Mouse (Mus musculus): Measurements from ENCODE around the gene Macrod1.
A peak's percentile ranks its signal among the peaks of the same experiment; 100 is the strongest.

Gene Macrod1

GRCm38 (mm10) chr19:7176041-7176696 lies 119.6 kb downstream of the Macrod1 start:
- peak; percentile 43 for DNase-seq

DNA sequence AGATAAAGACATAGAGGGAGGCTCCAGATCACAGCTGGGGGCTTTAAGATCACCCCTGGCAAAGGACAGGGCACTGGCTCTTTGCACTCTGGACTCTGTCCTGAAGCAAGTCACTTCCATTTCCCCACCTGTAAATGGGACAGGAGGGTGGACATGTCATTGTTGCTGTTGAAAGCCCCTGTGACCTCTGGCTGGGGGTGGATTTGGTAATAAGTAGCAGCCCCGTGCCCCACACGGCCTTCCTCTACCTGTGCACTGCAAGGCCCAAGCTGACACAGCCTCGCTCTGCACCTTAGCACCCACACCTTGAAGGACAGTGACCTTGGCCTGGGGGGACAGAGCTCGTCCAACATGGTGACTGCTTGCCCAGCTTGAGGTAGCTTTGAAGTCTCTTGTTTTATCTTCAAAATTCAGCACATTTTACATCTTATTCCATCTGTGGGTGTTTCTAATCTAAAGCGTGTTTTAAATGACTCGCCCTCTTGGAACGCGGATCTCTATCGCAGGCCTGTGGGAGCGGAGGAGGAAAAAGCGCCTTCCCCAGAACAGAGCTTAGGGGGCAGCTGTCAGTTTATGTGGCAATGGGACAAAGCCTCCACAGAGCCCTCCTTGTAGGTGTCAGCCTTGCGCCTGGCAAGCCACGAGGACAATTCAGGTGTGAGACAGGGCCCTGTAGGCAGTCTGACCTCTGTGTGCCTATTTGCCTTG lies 121.3 kb downstream of the Macrod1 start:
- no peak for DNase-seq

- DNase-seq, result no peak
Measured at GRCm38 (mm10) chr19:7178841-7179452, 122.3 kb downstream of the Macrod1 start.

- peak; percentile 43 for DNase-seq
Measured at GRCm38 (mm10) chr19:7180756-7181405, 124.3 kb downstream of the Macrod1 start.

GRCm38 (mm10) chr19:7181496-7181895 lies 124.9 kb downstream of the Macrod1 start:
- no peak for DNase-seq

DNA sequence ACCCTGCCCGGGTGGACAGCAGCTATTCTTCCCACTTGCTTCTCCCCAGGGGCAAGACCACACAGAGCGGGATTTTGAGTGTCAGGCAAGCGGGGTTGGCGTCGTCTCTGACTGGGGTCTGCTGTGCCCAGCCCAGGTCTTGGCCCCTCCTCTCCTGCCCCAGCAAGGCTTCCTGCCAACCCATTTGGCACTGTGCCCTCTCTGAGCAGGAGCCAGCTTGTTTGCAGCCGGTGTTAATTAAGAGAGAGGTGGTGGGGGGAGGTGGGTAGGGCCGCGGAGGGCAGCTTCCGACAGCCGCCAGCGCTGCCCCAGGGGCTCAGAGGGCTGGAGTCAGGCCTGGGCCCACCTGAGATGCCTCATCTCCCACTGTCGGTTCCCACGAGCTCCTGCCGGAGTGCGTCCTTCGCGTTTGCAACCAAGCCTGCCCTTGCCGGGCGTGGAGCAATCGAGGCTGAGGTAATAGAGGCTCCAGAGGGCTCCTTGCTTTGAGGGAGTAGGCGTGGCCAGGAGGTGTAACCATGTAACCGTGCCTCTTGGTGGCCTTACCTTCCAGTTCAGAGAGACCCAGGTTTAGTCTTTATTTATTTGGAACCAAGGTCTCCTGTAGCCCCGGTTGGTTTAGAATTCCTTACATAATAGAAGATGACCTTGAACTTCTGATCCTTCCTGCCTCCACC lies 125.8 kb downstream of the Macrod1 start:
- DNase-seq, result peak; percentile 87

DNA sequence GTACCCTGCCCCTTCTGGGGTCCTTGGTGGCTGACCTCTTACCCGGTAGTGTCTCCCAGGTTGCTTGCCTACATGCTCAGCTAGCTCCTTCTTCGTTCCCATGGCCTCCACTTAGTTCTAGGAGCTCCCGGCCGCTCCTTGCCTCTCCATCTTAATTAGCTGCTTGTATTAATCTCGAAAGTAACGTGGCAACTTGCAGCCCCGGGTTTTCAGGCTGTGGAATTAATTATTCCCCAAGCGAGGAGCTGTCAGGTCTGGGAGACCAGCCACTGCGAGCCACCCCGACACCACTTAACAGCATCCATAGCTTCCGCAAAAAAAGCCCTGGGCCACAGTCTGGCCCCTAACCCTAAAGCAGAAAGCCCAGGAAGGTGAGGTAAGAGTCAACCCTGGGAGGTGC lies 126.8 kb downstream of the Macrod1 start:
- no peak for DNase-seq

DNA sequence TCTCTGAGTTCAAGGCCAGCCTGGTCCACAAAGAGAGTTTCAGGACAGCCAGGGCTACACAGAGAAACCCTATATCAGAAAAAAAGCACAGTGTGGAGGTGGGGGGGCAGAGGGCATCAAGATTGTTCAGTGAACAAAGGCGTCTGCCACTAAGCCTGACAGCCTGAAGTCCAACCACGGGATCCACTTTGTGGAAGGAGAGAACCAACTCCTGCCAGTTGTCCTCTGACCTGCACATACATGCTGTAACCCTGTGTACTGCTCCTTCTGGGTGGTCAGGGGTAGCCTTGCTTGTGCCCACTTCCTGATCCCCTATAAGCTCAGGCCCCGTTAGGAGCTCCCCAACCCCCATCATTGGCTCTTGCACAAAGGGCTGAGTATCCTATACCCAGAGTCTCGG lies 128.4 kb downstream of the Macrod1 start:
- DNase-seq, result no peak

DNA sequence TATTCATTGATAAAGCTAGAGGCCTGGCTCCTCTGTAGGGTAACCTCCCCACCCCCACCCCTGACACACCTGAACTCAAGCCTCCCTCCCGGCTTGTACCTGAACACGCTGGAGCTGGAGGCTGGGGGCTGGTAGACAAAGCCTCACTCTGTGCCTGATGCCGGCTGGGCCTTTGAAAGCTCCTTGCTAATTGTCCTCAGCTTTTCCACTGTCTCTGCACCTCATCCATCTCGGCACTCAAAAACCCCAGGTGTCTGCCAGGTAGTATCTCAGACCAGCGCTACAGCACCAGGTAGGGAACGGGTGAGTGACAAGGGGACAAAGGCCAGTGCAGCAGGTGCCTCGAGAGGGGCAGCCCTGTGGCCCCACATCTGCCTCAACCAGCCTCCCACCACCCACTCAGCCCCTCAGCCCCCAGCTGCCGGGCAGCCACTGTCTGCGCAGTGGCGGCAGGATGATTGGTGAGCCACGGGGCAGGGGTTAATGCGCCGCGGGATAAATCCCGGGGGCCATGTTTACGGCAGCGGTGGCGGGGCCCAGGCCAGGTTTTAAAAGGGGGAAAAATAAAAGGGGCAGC lies 129.2 kb downstream of the Macrod1 start:
- no peak for DNase-seq

- no peak for DNase-seq
Measured at GRCm38 (mm10) chr19:7187157-7187556, 130.5 kb downstream of the Macrod1 start.

- no peak for DNase-seq
Measured at GRCm38 (mm10) chr19:7189026-7189425, 132.4 kb downstream of the Macrod1 start.

DNA sequence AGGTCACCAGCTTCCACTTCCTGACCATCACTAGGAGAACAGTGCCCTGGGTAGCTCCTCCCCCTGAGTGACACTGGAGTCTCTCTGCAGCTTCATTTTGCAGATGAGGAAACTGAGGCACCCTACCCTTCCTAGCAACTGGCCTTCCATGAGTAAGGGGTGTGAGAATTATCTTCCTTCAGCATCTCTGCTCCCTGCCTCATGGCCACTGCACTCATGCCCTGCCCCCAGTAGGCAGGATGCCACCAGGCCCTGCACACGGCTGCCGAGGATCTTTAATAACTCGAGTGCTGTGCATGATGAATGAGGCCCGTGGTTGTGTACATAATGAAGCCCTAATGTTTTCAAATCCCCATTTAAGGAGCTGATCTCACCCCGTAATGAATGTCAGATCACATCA lies 134.4 kb downstream of the Macrod1 start:
- DNase-seq, result no peak

DNA sequence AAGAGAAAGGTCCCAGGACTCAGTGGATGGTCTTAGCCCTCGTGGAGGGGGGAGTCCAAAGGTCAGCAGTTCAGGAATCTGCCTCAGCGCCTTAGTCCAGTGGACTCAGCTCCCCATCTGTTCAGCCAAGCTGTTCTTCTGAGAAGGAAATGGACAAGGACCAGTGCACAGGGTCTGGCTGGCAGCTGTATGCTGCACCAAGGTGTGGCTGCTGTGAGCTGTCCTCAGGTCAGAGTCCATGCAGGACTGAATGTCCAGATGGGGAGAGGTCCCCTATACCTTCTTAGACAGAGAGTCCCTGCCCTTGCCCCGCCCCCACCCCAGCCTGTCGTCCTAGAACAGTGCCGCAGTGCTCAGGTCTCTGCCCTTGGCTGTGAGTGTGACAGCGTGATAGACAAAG lies 135.0 kb downstream of the Macrod1 start:
- no peak for DNase-seq

- no peak for DNase-seq
Measured at GRCm38 (mm10) chr19:7192561-7192967, 136.0 kb downstream of the Macrod1 start.

GRCm38 (mm10) chr19:7195900-7196728 lies 139.5 kb downstream of the Macrod1 start:
- peak; percentile 69 for DNase-seq

- DNase-seq, result no peak
Measured at GRCm38 (mm10) chr19:7196741-7197270, 140.2 kb downstream of the Macrod1 start.

- no peak for DNase-seq
Measured at GRCm38 (mm10) chr19:7197445-7197844, 140.8 kb downstream of the Macrod1 start.

- DNase-seq, result no peak
Measured at GRCm38 (mm10) chr19:7199089-7199488, 142.5 kb downstream of the Macrod1 start.

DNA sequence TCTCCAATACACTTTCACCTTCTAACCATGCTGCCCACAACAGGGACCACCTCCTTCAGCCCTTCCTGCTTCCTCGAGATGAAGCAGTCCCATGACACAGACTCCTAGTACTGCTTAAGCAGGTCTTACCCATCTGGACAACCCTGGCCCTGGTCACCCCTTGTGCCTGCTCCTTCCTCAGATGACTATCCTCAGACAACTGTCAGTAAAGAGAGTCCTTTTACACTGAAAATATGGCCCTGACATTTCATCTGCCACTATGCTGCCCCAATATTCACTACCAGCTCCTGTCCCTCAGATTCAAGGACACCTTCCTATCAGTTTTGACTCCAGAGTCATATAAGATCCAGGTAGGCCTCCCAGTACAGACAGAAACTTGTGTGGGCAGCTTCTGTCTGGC lies 143.8 kb downstream of the Macrod1 start:
- no peak for DNase-seq

DNA sequence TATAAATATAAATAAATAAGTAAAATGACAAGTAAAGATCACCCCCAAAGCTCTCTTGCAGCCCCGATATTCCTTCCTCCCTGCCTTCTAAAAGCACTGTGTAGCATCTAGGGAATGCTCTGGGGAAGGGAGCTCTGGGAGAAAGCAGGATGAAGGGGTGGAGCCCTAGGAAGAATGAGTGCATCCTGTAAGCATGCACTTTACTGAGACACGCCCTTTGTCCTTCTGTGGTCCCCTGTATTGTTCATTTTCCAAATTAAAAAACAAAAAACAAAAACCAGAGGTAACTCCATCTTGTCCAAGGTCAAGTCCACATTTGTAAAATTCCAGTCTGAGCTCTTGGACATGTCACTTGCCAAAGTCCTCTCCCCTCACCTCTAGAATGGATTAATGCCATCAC lies 148.3 kb downstream of the Macrod1 start:
- no peak for DNase-seq

DNA sequence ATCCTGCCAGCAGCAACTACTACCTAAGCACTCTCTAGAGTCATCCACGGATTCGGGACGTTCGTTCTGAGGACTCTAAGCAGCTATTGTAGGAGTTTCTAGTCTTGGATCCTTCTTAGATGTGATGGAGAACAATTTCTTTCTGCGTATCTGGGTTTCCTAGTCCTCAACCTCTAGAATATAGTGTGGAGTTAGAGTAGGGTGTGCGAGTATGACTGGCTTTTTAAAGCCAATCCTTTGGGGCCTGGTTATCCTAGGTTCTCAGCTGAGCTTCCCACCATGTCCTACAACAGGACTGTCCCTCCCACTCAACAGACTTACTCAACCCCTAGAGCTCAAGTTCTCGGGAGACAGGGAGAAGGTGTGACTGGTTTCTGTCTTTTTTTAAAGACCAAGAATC lies 148.7 kb downstream of the Macrod1 start:
- no peak for DNase-seq
